Mouse (Mus musculus) splenic B cell, adult 2 months (primary cell): ENCODE results near the gene Tigd3.

Experiments used
- DNase-seq: peaks from one replicate; pipeline ENCODE4 v3.0.0-alpha.2; 2011; ENCODE audit warnings: low read depth, low spot score
- H3K27me3 ChIP-seq: 2 replicates; pipeline ENCODE4 v1.6.1; 2012; ENCODE audit warnings: mild to moderate bottlenecking, low read length, moderate library complexity, mixed read lengths; ENCODE audit not compliant: control insufficient read depth, poor library complexity, insufficient read depth, severe bottlenecking
- H3K36me3 ChIP-seq: 2 replicates; pipeline ENCODE4 v1.6.1; 2012; ENCODE audit warnings: mild to moderate bottlenecking, low read length, moderate library complexity, mixed read lengths; ENCODE audit not compliant: control insufficient read depth, poor library complexity, insufficient read depth, severe bottlenecking

The Tigd3 gene

DNA sequence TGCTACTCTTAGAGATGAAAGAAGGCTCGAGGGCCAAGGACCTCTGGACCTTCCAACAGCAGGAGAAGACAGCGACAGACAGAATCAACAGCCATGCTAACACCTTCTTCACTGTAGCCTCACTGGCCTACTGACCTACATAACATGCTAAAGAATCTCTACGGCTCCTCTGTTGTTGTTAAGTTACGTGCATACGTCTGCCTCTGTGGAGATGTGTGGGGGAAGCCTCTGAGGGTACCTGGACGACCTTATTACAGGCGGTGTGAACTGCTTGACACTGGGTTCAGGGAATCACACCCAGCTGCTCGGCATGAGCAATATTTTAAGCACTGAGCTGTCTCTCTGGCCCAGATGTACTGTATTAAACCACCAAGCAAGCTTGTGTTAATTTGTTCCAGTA lies 33.6 kb upstream of the Tigd3 start:
- H3K27me3 ChIP-seq: no peaks in the 10 kb centered on the region
- H3K36me3 ChIP-seq: no peaks in the 10 kb centered on the region
- DNase-seq: no peak

DNA sequence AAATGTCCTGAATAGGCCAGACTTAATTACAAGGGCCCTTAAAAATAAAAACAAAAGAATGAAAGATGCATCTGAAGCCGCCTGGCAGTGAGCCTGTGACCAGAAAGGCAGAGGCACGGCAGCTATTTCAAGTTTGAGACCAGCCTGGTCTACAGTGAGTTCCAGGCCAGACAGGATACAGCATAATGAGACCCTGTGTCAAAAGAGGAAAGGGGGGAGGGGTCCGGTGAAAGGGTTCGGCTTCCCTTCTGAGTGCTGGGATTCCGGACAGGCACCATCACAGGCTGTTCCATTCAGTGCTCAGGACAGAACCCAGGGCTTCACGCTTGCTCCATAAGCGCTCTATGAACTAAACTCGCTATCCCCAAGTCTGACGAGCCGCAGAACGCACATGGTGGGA lies 33.1 kb upstream of the Tigd3 start:
- no peaks in the 10 kb centered on the region for H3K27me3 ChIP-seq
- H3K36me3 ChIP-seq: no peaks in the 10 kb centered on the region
- no peak for DNase-seq

DNA sequence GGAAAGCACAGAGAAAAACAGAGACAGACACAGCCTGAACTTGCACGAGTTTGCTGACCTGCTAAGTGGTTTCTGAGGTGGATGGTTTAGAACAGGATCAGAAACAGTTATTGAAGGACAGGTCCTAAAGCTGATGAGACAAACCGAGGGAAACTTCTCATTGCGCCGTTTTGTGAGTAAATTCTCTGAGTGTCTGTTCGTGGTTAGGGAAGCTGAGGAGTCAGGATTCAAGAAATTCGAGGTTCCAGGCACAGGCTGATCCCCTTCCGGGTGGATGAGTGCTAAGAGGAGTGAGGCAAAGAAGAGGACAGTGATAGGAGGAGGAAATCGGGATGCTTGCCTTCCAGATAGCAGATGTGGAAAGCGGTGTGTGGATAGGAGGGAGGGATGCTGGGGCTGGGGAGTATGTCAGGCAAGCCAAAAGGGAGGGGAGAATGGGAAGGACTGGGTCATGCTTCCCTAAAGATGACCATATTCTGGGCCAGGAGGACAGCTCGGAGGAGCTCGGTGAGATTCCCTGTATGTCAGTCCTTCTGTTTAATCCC lies 31.4 kb upstream of the Tigd3 start:
- Histone ChIP-seq H3K27me3 (no peaks in the 10 kb centered on the region; the same call in 1 of the 2 replicates), H3K36me3 (no peaks in the 10 kb centered on the region)
- DNase-seq: no peak

DNA sequence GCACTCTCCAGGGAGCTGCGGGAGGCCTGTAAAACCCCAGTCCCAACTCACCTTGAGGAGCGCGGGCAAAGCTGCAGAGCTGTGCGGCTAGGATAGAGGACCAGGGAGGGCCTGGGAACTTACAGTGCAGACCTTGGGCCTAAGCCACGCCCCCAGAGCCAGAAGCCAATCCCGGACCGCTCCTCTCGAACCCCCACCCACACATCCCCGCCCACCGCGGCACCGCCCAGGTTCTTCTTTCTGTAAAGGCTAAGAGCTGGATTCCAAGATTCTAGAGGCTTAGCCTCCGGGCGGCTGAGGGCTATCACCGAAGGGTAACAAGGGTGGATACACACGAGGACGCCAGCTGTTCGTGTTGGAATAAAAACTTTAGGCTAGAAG lies 30.8 kb upstream of the Tigd3 start, which contains the start of gene Cdc42ep2:
TSS of gene Cdc42ep2 (minus strand) at position 104 of the 381 bp plus-strand sequence.
- Histone ChIP-seq H3K27me3 (no peaks in the 10 kb centered on the region; the same call in 1 of the 2 replicates), H3K36me3 (no peaks in the 10 kb centered on the region)
- peak; percentile 95 for DNase-seq

DNA sequence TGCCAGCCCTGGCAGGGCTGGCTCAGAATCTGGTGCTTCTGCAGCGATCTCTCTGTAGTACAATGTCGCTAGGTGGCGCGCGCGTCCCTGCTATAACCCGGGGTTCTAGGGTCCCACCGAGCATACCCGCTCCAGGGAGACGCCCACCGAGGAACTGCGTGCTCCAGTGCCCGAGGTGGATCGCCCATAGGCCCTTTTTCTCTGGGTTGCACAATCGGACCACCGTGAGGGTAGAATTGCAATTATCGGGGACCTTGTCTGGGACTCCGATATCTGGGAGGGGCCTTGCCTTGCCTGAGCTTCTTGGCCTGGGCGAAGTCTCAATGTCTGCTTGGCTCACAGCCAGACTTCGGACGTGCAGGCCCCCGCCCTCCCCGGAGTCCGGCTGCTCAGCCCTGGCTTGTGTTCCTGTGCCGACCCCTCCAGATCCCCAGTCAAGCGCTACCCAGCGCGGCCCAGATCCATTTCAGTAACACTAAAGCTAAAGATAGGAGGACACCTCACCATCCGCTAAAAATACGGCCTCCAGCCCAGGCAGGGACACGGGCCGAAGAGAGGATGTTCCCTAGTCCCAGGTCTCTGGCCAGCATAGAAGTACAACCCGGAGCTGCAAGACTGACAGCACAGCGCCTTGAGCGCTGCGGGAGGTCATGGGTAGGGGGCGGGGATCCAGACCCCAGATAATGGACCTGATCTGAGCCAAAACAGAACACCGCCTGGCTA lies 30.2 kb upstream of the Tigd3 start:
- no peaks in the 10 kb centered on the region; the same call in 1 of the 2 replicates for H3K27me3 ChIP-seq
- peak; percentile 87 for DNase-seq
- no peaks in the 10 kb centered on the region for H3K36me3 ChIP-seq

DNA sequence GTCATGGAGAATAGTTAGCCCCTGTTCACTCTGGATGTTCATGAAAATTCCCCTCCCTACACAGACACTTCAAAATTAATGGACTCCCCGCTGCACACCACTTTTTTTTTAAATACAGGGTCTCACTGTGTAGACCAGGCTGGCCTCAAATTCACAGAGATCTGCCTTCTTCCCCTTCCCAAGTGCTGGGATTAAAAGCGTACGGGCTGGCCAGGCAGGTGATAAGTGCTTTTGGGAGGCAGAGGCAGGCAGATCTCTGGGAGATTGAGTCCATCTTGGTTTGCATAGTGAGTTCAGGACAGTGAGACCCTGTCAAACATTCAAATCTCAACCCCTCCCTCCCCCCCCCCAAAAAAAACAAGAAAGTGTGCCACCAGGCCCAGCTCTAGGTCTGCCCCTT lies 29.0 kb upstream of the Tigd3 start:
- no peaks in the 10 kb centered on the region for H3K36me3 ChIP-seq
- no peak for DNase-seq
- no peaks in the 10 kb centered on the region; the same call in 1 of the 2 replicates for H3K27me3 ChIP-seq

DNA sequence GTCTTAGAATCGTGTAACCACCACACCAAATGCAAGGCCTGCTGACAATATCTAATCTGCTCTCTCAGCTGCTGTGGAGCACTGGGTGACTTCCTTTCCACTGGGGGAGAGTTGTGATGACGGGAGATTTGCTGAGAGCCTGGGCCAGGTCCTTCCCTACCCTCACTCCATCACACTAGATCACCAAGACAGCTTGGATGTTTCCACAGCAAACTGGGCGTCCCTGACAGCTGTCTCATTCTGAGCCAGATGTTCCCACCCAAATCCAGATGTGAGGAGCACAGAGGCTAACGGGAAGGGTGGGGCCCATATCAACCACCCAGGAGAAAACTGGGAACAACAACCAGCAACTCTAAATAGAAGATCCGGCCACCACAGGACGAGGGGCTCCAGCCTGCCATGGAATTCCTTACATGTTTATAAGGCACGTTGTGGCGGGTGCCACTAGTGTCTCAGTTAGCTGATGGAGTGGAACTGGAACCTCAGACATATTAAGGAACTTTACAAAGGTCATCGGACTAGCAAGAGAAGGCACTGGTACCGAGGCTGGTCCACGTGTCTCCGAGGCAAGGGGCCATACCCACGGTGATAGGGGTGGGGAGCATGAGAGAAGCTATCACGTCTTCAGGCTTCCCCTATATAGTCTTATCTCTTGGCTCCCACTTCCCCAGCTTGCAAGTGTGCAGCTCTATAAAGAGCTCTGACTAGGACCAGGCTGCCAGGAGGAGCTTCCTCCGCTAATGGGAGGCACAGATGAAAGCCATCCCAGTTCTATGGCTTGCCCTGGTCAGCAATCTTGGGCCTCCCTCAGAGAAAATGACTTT lies 28.4 kb upstream of the Tigd3 start:
- Histone ChIP-seq H3K27me3 (no peaks in the 10 kb centered on the region; the same call in 1 of the 2 replicates), H3K36me3 (no peaks in the 10 kb centered on the region)
- DNase-seq: no peak

GRCm38 (mm10) chr19:5921715-5922114 lies 27.8 kb upstream of the Tigd3 start:
- H3K27me3 ChIP-seq: no peaks in the 10 kb centered on the region; the same call in 1 of the 2 replicates
- no peaks in the 10 kb centered on the region for H3K36me3 ChIP-seq
- DNase-seq: no peak

DNA sequence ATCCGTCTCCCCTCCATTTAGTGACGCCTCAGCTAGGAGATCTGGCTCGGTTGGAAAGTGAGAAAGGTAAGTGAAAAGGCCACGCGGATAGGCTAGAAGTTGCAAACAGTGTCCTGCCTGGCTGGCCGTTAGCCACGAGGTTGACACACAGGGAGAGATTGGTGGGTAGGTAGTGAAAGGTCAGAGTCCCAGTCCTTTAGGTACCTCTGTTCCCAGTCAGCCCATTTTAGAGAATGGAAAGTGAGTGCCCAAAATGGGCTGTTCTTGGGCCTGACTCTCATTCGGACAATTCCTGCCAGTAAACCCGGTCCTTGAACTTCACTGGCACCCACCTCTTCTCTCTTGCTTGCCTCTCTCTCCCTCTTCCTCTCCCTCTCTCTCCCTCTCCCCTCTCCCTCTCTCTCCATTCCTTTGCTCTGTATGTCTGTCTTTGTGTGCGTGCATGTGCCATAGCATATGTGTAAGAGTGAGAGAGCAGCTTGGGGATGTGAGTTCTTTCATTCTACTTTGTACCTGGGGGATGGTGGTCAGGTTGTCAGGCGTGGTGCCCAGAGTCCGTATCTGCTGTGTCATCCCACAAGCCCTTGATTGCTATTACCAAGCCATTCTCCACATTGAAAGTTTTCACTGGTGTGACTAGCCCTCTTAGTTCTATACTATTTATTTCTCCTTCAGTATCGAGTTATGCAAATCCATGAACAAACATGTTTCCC lies 19.2 kb upstream of the Tigd3 start, which contains the start of gene Dpf2:
TSS of gene Dpf2 (minus strand) at position 4 of the 713 bp plus-strand sequence.
- H3K27me3 ChIP-seq: no peaks in the 10 kb centered on the region
- DNase-seq: peak; percentile 16
- no peaks in the 10 kb centered on the region for H3K36me3 ChIP-seq

DNA sequence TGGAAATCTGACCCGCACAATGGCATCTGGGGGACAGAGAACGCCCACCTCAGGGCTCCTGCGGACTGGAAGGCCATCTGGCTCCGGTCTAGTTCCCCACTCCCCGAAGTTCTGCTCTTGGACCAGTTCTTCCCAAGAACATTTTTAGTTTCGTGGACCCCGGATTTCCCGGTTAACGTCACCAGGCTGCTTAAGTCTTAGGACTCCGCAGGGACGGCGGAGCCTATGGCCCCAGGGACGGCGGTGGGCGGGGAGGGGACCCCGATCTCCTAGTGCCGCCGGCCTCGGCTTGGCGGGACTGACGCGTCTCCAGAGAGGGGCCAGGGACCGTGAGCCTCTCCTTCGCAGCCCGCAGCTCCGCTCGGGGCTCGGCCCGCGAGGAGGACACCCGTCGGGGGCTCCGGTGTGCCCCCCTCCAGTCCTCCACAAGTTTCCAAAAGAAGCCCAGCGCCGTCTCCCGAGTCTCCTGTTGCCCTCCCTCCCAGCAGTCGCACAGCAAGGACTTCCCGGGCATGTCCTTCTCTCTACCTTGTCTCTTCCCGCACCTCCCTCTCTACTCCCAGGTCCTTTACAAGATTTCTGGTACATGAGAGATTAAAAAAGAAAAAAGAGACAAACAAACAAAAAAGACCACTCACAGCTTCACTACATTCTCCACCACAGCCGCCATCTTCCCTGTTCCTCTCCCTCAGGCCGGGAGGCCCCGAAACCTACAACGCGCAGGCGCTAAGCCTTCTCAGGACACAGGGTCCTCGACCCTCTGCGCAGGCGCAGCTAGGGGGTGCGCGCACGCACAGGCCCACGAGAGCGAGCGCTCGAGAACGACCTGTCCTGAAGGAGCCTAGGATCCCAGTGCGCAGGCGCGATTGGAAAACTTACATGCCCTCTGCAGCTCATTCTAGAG lies 18.4 kb upstream of the Tigd3 start:
- Histone ChIP-seq H3K36me3 (no peaks in the 10 kb centered on the region), H3K27me3 (no peaks in the 10 kb centered on the region)
- peak; percentile 99 for DNase-seq

GRCm38 (mm10) chr19:5911430-5912102 lies 17.6 kb upstream of the Tigd3 start:
- no peaks in the 10 kb centered on the region for H3K36me3 ChIP-seq
- H3K27me3 ChIP-seq: no peaks in the 10 kb centered on the region
- no peak for DNase-seq

GRCm38 (mm10) chr19:5910221-5910620 lies 16.3 kb upstream of the Tigd3 start:
- no peaks in the 10 kb centered on the region for H3K27me3 ChIP-seq
- DNase-seq: no peak
- H3K36me3 ChIP-seq: no peaks in the 10 kb centered on the region; the same call in 1 of the 2 replicates

- peaks cover 14% of the 10 kb centered on the region for H3K36me3 ChIP-seq
- DNase-seq: no peak
- no peaks in the 10 kb centered on the region for H3K27me3 ChIP-seq
Observed at GRCm38 (mm10) chr19:5907275-5907674, 13.3 kb upstream of the Tigd3 start.
